Mouse (Mus musculus) kidney, postnatal 25 days (tissue): ENCODE data around the gene Tescl.
A peak's percentile ranks its signal among the peaks of the same experiment; 100 is the strongest.

Source experiments
- DNase-seq, 2 experiments: peaks; one replicate each; pipeline ENCODE4 v3.0.0; 2021; ENCODE audit warnings: mixed read lengths in 2 of 2

Gene Tescl

DNA sequence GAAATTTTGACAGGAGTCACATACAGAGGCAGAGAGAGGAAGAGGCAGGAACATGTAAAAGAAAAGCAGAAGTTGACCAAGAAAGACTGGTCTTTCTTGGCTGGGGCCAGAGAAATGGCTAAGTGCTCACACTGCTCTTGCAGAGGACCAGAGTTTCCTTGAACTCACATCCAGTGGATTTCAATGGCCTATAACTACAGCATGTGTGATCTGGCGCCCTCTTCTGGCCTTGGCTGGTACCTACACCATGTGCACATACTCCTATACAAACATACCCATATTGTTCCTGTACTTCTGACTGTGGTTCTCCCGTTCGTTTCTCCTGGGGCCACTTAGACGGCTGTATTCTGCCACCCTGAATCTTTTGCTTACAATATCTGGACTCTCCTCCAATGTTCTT lies 27.3 kb upstream of the Tescl start:
- no peak for DNase-seq

DNA sequence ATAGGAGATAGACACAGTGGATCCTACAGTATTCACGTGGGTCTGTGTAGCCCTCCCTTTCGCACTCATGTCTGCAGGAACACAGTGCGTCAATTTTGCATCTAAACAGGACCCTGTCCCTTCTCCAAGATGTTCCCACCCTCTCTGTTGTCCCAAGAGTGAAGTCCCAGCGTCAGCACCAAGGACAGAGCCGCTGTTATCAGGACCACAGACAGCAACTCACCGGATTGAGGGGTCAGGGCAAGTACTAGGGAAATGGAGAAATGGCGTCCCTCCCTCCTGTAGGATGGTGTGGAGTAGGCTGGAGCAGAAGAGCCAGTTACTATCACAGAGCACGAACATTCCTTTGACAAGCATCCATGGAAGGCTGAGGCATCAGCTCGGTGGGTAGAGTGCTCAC lies 25.5 kb upstream of the Tescl start:
- peak in 1 of 2 experiments; percentile 27 for DNase-seq

DNA sequence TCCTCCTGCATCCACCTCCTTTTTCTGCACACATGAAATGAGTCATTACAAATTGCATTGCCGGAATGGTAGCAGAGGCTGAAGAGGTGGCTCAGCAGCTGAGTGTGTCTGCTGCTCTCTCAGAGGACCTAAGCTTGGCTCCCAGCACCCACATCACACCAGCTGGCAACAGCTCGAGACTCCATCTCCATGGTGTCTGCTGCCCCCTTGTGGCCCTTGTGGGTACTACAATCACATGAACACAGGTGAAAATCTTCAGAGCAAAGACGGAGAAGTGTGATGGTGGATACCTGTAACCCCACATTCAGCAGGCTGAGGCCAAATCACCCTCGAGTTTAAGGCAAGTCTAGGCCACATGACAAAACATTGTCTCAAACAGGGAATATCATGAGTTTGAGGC lies 24.2 kb upstream of the Tescl start:
- no peak for DNase-seq

DNA sequence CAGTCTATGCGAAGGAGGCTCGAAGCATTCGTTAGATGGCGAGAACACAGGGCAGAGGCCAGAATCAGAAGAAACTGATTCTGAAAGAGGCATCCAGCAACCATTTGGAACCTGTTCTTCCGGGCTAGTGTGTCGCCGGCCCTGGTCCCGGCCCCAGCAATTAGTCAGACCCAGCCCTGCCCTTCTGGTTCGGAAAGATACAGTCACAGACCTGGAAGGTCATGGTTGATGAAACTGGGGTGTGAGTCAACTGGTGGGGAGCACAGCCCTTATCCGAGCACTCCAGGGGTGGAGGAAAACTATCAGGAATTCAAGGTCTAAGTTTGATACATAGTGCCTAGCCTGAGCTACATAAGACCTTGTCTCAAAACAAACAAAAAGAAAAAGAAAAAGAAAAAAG lies 22.3 kb upstream of the Tescl start:
- no peak for DNase-seq

DNA sequence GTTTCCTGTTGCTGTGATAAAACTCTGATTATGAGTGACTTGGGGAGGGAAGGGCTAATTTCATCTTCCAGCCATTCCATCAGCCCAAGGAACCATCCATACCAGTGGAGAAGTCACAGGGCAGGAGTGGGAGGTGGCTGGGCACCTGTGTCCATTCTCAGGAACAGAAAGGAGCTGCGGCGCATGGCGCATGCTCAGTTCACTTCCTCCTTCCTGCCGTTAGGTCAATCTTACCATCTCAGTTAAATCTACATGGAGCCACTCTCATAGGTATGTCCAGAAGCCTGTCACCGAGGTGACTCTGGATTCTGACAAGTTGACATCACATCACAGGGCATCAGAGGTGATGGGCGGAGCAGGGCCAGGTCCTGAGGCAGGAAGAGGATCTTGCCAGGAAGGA lies 21.9 kb upstream of the Tescl start:
- no peak for DNase-seq

DNA sequence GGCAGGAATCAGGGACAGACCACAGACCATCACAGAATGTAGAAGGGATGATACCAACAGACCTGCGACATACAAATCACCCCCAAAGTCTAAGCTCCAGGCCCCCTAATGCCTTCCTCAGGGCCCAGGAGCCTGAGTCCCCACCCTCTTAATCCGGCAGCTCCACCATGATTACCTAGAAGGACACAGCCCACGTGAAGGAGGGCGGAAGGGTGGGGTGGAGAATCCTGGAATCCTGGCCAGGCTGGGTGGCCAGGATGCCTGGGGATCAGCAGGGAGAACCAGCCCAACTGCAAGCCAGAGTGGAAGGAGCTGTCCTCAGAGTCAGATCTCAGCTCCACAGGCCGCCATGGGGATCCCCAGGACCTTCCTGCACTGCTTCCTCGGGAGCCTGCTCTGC lies 15.2 kb upstream of the Tescl start, which contains the start of gene Lypd5:
Gene Lypd5, plus strand, starts transcription at position 301 of the 400 bp plus-strand sequence.
- DNase-seq: no peak

DNA sequence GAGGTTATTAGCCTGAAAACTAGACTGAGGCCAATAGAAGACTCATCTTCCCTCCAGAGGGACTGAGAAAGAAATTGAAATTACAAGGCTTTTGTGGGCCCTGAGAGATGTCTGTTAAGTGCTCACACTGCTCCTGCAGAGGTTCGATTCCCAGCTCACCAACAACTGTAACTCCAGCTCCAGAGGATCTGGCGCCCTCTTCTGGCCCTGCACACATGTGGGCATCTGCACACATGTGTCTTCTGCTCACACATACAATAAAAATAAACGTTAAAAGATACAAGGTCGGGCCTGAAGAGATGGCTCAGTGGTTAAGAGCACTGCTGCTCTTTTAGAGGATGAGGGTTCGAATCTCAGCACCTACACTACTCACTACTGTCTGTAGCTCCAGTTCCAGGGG lies 12.7 kb upstream of the Tescl start:
- DNase-seq: no peak

DNA sequence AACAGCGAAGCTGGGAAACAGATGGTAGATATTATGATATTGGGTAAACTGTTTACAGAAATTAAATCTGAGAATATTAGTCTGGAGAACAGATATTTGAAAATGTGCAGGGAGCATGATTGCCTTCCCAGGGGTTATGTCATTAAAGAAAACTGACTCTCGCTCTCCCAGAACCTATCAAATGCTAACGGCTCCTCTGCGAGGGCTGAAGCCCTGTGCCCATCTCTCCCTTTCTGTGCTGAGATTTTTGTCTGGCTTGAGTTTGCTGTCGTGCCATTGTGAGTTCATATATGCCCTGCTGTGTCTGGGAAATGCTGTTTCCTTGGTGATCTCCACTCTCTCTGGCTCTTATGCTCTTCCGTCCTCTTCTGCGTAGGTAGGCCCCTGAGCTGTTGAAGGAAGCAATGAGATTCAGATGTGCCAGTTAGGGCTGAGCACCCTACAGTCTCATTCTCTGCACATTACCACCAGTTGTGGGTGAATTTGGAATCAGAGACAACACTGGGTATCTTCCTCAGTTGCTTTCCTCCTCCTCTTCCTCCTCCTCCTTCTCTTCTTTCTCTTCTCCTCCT lies 10.1 kb upstream of the Tescl start:
- no peak for DNase-seq

DNA sequence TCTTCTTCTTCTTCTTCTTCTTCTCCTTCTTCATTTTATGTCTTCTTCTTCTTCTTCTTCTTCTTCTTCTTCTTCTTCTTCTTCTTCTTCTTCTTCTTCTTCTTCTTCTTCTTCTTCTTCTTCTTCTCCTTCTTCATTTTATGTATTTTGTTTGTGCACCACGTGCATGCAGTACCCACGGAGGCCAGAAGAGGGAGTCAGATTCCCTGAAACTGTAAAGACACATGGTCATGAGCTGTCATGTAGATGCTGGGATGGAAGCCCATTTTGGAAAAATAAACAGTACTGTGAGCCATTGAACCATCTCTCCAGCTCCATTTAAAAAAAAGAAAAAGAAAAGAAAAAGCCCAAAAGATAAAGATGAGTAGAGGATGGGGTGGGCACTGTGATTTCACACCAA lies 4.5 kb upstream of the Tescl start:
- DNase-seq: no peak

DNA sequence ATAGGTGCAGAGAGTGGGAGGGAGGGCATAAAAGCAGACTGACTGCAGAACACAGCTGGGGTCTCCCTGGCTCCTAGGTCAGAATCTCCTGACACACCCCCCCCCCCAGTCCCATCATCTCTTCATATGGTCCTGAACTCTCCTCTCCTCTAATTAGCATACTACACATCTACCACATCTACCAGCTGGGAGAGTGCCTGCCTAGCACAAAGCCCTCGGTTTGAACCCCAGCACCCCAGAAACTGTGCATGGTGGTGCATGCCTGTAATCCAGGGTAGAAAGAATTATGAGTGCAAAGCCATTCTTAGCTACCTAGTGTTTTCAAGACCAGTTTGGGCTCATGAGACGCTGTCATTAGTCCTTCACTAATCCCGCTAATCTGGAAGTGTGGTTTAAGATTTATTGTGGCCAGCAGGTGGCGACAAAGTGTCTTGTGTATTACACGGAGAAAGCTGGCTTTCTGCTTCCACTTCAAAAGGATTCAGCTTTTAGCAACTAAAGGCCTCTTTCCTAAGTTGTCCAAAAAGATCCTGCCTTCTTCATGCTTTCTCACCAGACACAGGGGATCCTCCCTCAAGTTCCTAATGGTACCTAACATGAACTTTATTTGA lies 2.1 kb upstream of the Tescl start:
- DNase-seq: peak; percentile 73 to 91

DNA sequence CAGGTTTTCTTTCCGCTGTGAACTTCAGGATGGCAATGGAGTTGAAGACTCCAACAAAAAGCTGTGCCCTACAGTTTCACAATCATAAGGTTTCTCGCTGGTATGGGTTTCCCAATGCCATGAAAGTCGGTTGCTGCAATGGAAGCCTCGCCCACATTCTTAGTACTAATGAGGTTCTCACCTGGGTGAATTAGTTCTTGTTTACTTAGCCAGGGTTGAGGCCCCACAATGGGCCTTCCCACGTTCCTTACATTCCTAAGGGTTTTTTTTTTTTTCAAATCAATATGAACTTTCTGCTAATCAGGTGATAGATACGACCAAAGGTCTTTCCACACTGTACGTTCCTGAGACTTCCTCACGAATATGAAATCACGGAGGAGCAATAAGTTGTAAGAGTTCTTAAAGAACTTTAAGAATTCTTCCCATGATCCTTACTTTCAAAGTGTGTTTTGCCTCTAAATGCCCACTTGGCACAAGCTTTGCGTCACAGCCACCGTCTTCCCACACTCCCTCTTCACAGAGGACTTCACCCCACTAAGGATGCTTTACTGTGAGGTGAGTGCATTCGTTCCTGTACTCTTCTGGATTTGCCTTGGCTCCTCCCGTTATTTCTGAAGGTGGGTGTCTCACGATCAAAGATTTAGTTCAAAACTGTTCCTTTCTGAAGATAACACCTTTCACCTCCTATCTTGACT lies 6.3 kb downstream of the Tescl start:
- no peak for DNase-seq

DNA sequence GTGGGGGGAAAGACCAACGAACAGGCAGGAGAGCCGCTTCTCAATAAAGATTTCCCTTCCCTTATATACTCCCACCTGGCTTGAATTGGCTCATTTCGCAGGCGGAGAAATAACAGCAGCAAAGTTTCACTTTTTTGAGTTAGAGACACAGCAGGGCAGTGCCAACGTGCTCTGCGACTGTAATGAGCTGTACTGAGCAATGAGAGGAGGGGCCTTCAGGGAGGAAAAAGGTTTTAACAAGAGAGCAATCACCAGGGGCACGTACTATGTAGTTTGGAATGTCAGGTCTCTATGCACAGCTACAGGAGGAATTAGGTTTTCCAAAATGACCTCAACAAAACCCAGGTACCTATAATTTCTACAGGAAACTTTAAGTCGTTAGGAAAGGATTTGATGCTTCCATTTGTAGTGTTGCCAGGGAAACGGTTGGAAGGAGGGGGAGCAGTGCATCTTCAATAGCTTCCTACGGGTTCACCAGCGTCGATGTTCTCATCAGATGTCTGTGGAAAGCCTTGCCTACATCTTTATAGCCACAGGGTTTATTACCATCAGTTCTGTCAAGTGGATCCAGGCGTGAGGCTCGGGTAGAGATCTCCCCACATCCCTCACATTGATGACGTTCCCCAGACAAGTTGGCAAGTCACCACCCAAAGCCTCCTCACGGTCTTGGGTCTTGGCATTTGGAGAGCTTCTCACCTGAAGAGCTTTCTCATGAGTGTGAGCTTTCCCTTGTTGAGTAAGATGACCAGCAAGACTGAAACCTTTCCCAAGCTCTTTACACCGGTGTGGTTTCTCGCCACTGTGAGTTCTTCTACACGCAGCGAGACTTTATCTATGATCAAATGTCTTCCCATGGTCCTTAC lies 7.2 kb downstream of the Tescl start:
- no peak for DNase-seq

DNA sequence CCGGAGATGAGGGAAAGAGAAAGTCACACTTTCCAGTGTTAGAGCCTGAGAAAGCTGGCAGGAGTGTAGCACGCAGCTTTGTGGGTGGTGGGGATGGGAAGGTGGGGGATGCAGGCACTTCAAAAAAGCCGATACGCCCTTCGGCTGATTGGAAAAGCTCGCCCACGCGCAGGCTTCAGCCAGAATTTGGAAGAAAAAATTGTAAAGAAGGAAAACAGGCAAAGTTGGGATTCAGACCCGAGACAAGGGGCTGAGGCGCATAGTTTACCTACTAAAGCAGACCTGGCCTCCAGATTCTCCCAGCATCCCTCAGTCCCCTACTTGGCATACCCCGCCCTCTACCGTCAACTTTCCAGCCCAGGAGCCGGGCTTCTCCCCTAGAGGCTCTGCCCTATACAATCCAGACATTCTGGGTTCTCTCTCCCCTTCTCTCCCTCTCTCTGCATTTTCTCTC lies 8.0 kb downstream of the Tescl start:
- no peak for DNase-seq

DNA sequence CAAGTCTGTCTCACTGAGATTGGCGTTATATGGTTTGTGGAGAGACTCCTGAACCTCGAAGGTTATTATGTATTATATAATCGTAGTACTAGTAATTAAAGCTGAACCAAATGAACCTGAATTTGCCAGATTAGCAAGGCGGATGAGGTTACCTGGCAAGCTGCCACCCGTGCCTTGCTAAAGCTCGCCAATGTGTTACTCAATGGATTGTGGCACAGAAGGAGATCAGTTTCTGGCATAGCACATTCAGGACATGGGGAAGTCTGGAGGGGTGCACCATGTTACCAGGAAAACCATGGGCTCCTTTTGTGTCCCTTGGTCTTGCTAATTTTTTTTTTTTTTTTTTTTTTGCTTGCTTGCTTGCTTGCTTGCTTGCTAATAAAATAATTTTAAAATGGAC lies 8.5 kb downstream of the Tescl start:
- peak in 1 of 2 experiments; percentile 23 for DNase-seq

DNA sequence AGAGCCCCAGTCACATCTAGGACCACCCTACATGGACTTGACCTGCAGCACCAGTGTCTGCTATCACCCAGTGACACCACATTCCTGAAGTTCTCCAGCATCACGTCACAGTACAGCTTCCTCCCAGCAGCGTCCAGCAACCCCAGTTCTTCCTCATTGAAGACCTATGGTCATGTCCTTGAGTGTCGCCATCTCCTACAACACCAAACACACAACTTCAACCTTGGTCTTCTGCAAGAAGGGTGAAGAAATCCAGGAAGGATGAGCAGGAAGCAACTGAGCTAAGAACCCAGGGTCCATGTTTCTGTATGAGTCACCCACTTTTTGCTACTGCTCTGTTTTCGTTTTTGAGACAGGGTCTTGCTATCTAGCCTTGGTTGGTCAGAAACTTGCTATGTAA lies 11.1 kb downstream of the Tescl start:
- DNase-seq: no peak

DNA sequence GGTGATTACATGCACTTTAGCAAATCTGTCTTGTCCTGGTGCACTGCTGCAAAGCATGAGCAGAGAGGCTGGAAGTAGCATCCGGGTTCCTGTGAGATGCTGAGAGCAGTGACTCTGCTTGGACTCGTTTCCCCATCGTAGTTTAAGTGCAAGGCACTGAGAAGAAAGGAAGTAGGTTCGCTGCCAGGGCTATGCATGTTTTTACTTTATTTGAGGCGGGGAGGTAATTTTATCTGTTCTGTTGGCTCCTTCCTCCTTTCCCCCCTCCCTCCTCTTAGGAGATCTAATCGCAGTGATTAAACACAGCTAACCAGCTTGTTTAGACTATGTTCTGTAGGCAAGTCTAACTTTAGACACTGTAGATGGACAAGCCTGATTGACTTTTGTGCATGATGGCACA lies 14.8 kb downstream of the Tescl start:
- no peak for DNase-seq

DNA sequence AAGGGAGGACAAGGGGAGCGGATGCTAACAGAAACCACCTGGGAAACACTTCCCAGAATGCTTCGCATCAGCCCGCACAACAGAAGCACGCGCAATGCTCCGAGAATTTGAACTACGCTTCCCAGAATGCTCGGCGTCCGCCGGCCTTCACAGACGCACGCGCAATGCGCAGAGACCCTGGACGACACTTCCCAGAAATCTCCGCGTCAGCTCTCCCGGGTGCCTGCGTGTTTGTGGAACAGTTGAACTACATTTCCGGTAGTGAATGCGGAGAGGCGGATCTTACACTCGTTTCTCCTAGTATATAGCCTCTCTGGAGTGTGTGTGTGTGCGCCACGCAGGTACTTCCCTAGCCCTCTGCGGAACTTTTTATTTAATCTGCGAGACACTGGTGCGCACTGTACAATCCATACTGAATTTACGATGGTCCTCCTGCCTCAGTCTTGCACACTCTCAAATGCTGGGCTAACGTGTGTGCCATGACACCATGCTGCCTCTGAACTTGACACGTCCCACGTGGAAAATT lies 17.1 kb downstream of the Tescl start, which contains the start of gene Zfp94:
Gene Zfp94, minus strand, starts transcription at position 100 of the 526 bp plus-strand sequence.
- peak; percentile 96 to 98 for DNase-seq

DNA sequence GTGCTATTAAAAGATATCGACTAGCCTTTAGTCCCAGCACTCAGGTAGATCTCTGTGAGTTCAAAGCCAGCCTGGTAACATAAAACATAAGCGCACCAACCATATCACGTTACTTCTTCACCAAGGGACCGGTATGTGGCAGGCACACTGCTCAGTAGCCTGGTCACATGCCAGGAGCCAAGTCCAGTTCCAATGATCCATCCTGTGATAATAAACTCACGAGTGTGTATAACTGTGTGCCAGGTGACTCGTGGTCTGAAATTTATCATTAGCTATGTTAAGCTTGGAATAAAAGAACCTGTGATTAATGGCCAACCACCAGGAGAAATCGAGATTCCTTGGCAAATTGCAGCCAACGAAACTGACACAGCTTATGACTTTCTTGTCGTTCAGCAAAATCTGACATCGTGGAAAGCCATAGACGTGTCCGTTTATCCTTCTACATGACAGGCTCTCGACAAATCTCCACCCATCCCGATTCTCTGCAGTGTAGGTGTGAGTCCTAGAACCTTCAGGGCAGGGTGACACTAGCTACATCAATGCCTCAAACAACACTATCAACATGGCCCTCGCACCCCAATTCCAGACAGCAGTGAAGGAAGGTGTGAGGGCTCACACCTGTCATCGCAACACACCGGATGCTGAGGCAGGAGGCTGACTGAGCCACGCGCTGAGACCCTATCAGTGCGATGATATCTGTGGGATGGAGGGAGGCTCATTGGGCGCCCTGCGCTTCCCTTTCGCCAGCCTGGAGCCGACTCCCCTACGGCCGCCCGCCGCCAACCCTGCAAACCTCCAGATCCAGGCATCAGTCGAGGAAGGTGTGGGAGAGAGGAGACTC lies 17.8 kb downstream of the Tescl start:
- DNase-seq: peak; percentile 46 to 64

DNA sequence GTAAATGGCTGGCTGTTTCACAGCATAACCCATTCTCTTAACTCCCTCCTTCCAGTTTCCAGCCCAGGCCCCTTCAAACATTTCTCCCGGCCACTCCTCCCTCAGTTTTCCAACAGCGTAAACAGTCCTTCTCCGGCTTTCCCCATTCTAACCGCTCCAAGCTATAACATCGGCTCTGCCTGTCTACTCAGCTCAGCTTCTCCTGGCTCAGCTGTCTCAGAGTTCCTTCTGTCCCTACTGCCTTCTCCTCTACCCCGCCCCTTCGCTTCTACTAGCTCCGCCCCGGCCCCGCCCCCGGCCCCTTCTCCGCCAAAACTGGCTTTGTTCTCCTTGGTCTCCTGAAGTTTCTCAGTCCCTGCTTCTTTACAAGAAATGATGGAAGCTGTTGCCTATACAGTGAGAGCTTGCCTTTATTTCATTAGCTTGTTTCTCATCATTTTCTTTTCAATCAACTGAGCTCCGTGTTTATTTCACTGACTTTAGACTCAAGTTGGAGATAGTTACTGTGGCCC lies 32.9 kb downstream of the Tescl start, which contains the start of gene Zfp61:
Gene Zfp61, minus strand, starts transcription at position 462 of the 512 bp plus-strand sequence.
- peak; percentile 57 to 66 for DNase-seq

DNA sequence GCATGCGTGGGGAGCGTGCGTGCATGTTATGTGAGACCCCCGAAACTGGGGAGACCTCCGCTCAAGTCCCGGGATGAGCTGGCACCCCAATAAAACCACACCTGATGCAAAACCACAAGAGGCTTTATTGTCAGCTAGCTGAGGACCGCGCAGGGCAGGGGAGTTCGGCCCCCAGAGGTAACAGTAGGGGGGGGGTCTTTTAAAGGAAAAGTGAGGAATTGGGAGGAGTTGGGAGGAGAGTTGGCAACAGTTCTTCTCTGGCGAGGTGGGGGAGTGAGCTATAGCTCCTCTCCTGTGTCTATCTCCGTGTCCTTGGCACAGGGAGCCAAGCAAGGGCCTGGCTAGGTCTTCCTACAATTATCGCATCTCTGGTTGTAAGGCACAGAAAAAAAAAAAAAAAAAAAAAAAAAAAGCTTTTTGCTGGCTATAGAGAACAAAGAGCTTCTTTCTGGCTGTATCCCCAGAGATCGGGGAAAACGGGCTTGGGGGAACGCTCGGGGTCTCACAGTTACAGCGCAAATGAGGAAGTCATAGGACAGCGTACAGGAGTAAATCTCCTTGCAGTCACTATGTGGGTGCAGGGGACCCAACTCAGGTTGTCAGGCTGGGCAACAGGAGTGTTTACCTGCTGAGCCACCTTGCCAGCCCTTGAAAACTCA lies 33.8 kb downstream of the Tescl start:
- peak in 1 of 2 experiments; percentile 47 for DNase-seq
